Mouse (Mus musculus): Measurements from ENCODE around the gene Ccdc167. TPM values are rescaled to one million over a fixed set of nuclear protein-coding genes. Genes with fewer than 3 reads are reported as not detected.

Gene Ccdc167
- polyA plus RNA-seq, 1 experiment: 28.3 TPM

DNA sequence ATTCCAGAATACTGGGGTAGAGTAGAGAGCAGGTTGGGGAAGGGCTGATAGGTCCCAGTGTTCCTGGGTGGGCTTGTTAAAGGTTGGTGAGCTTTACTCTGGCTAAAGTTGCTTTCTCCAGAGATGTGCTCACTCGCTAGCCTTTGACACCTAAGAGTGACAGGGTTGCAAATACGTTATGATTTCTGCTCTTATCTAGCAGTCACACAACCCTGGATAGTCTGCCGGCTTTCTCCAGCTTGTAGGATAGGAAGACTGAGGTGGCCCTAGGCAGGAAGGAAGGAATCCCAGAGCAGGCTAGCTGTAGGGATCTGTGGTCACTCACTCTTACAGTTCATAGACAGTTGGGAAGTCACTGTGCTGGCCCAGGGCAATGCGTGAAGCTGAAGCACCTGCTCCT lies 32.6 kb downstream of the Ccdc167 start:
- H3K4me1 ChIP-seq (ENCODE audit: control insufficient read depth, insufficient read depth, low read length): peaks cover 10% of the 10 kb centered on the region
- 70% methylated on average over 4 of the region's 4 CpGs for WGBS
- H3K4me3 ChIP-seq (replicated peaks; ENCODE audit: control insufficient read depth, low read depth, low read length): no peak overlapping the region
- no peak for TF ChIP-seq CTCF (IDR thresholded peaks at IDR 0.05; ENCODE audit: control insufficient read depth, insufficient read depth, low read length)
- no peak for TF ChIP-seq POLR2A (IDR thresholded peaks at IDR 0.05; ENCODE audit: borderline replicate concordance, control insufficient read depth, low read depth, low read length)
- H3K27ac ChIP-seq (ENCODE audit: control insufficient read depth, insufficient read depth, low read depth, low read length, poor library complexity): peak overlapping the region; percentile 33; the same call in 1 of the 2 replicates

DNA sequence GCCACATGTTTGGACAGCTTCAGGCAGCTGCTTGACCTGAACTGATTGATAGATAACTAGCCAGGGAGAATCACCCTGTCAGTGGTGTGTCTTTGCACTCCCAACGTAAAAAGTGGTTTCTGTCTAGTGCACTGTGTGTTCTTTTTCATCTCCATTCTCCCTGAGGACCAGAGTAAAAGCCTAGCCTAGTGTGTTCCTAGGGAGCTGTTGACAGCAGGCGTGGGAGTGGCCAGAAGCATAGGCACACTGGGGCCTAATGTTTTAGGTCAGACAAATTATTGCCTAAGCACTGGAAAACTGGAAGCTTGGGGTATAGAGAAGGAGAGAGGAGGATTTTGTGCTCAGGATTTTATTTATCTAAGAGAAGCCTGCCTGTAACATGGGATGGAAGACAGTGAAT lies 33.7 kb downstream of the Ccdc167 start:
- TF ChIP-seq CTCF (IDR thresholded peaks at IDR 0.05; ENCODE audit: control insufficient read depth, insufficient read depth, low read length) (no peak), POLR2A (IDR thresholded peaks at IDR 0.05; ENCODE audit: borderline replicate concordance, control insufficient read depth, low read depth, low read length) (no peak)
- no peak overlapping the region for H3K4me3 ChIP-seq (replicated peaks; ENCODE audit: control insufficient read depth, low read depth, low read length)
- H3K4me1 ChIP-seq (ENCODE audit: control insufficient read depth, insufficient read depth, low read length): peaks cover 10% of the 10 kb centered on the region
- WGBS: 93% methylated on average over 2 of the region's 2 CpGs
- no peak overlapping the region for H3K27ac ChIP-seq (ENCODE audit: control insufficient read depth, insufficient read depth, low read depth, low read length, poor library complexity)

DNA sequence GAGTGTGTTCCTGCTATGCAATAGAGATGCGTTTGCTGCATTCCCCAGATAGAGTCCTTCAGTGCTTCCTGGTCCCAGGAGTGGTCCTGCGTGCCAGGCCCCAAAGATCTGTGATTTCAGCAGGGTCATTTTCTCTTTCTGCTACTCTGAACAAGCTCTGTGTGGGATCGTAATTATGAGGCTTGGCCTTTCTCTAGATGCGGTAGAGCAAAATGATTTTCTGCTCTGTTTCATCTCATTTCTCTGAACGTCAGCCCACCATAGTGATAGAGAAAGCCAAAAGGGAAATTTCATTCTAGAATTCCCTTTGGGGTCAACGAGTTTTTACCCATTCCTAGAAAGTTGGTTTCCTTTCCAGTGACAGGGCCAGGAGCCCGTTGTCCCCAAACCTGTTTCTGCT lies 34.6 kb downstream of the Ccdc167 start:
- TF ChIP-seq CTCF (IDR thresholded peaks at IDR 0.05; ENCODE audit: control insufficient read depth, insufficient read depth, low read length) (no peak), POLR2A (IDR thresholded peaks at IDR 0.05; ENCODE audit: borderline replicate concordance, control insufficient read depth, low read depth, low read length) (no peak)
- no peak overlapping the region for H3K4me3 ChIP-seq (replicated peaks; ENCODE audit: control insufficient read depth, low read depth, low read length)
- H3K27ac ChIP-seq (ENCODE audit: control insufficient read depth, insufficient read depth, low read depth, low read length, poor library complexity): no peak overlapping the region
- peaks cover 8% of the 10 kb centered on the region for H3K4me1 ChIP-seq (ENCODE audit: control insufficient read depth, insufficient read depth, low read length)
- 93% methylated on average over 7 of the region's 7 CpGs for WGBS

DNA sequence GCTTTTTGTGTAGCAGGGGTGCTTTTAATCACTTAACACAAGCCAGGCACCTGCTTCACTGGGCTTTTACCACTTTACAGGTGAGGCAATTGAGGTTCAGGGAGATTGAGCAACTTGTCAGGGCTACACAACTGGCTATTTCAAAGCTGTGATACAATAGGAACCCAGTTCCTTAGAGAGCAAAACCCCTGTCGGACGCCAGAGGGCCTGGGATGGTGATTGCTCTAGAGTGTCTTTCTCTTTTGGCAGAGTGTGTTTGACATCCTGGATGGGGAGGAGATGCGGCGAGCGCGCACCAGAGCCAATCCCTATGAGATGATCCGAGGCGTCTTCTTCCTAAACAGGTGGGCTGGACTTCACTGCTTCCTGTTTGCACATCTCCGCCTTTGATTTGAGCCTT lies 35.2 kb downstream of the Ccdc167 start:
- Histone ChIP-seq H3K27ac (ENCODE audit: control insufficient read depth, insufficient read depth, low read depth, low read length, poor library complexity) (peak overlapping the region; percentile 50; the same call in 1 of the 2 replicates), H3K4me3 (replicated peaks; ENCODE audit: control insufficient read depth, low read depth, low read length) (no peak overlapping the region), H3K4me1 (ENCODE audit: control insufficient read depth, insufficient read depth, low read length) (peaks cover 7% of the 10 kb centered on the region)
- whole genome bisulfite sequencing: 87% methylated on average over 9 of the region's 9 CpGs
- TF ChIP-seq CTCF (IDR thresholded peaks at IDR 0.05; ENCODE audit: control insufficient read depth, insufficient read depth, low read length): peak; percentile 21; the same call in 1 of the 2 replicates
- TF ChIP-seq POLR2A (IDR thresholded peaks at IDR 0.05; ENCODE audit: borderline replicate concordance, control insufficient read depth, low read depth, low read length): no peak

DNA sequence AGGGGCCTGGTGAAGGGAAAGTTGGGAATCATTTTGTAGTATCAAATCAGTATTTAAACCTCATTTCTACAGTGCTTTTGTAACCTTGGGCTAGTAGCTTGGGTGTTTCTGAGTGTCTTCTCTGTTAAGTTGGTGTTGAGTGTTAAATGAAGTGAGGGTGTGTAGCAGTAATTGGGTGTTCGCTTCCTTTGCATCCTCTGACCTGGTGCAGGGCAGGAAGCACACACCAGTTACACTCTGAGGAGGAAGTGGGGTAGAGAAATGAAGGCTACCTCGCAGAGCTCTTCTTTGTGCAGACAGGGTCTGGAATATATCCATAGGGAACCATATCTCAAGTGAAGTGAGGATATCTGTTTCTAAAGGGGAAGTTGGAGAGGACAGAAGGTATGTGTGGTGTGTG lies 35.9 kb downstream of the Ccdc167 start:
- H3K27ac ChIP-seq (ENCODE audit: control insufficient read depth, insufficient read depth, low read depth, low read length, poor library complexity): peak overlapping the region; percentile 50; the same call in 1 of the 2 replicates
- 37% methylated on average over 2 of the region's 2 CpGs for WGBS

DNA sequence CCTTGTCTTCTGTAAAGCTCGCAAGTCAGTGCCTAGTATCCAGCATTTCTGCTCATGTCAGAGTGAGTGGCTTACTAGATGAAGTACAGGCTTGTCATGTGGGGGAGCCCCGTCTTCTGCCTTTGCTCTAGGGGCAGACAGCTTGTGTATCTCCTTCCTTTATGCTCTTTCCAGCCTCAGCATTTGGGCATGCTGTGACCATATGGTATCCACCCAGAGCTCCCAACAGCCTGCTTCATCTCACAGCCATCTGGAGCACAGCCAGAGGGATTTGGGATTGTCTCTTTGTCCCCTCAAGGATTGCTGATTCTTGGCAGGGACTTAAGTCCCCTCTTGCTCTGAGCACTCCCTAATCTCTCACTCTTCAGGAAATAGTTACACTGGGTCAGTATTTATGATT lies 36.7 kb downstream of the Ccdc167 start:
- TF ChIP-seq CTCF (IDR thresholded peaks at IDR 0.05; ENCODE audit: control insufficient read depth, insufficient read depth, low read length): no peak
- TF ChIP-seq POLR2A (IDR thresholded peaks at IDR 0.05; ENCODE audit: borderline replicate concordance, control insufficient read depth, low read depth, low read length): no peak
- 88% methylated on average over 2 of the region's 2 CpGs for WGBS
- Histone ChIP-seq H3K4me1 (ENCODE audit: control insufficient read depth, insufficient read depth, low read length) (peaks cover 7% of the 10 kb centered on the region), H3K27ac (ENCODE audit: control insufficient read depth, insufficient read depth, low read depth, low read length, poor library complexity) (peak overlapping the region; percentile 50; the same call in 1 of the 2 replicates), H3K4me3 (replicated peaks; ENCODE audit: control insufficient read depth, low read depth, low read length) (no peak overlapping the region)

More for the DNA sequence above, 35.9 kb downstream of the Ccdc167 start:
- Histone ChIP-seq H3K4me3 (replicated peaks; ENCODE audit: control insufficient read depth, low read depth, low read length) (no peak overlapping the region), H3K4me1 (ENCODE audit: control insufficient read depth, insufficient read depth, low read length) (peaks cover 7% of the 10 kb centered on the region)
- TF ChIP-seq CTCF (IDR thresholded peaks at IDR 0.05; ENCODE audit: control insufficient read depth, insufficient read depth, low read length): no peak
- TF ChIP-seq POLR2A (IDR thresholded peaks at IDR 0.05; ENCODE audit: borderline replicate concordance, control insufficient read depth, low read depth, low read length): no peak

DNA sequence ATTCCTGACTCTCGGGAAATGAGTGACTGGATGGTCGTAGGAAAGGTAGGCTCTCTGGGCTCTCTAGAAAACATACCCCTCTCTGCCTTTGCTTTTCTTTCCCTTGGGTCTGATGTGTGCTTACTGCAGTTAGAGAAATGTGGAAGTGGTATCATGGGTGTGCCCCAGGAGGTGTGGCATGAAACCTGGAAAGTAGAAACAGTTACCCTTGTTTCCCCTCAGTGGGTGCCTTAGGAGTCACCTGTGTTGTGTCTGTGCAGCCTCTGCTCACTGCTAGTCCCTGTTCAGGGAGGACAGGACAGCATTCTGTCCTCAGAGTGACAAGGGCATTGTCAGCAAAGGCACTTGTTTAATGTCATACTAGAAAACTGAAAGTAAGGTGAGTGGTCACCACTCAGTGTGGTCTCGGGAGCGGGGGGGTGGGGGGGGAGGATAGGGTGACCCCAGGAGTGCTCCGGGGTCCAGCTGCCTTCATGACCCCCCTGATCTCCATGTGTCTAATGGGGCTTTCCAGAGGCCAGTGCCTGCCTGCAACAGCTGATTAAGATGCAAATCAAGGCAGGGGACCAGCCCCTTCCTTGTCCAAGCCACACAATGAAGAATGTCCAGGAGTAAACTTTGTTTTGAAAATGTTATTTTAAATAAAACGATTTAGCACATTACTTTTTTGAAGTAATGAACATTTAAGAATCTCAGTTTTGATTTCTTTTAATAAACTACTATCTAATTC lies 37.6 kb downstream of the Ccdc167 start:
- peaks cover 5% of the 10 kb centered on the region for H3K4me1 ChIP-seq (ENCODE audit: control insufficient read depth, insufficient read depth, low read length)
- peak overlapping the region; percentile 46; the same call in 1 of the 2 replicates for H3K27ac ChIP-seq (ENCODE audit: control insufficient read depth, insufficient read depth, low read depth, low read length, poor library complexity)
- WGBS: 74% methylated on average over 6 of the region's 6 CpGs
- H3K4me3 ChIP-seq (replicated peaks; ENCODE audit: control insufficient read depth, low read depth, low read length): peak overlapping the region; percentile 59
- TF ChIP-seq CTCF (IDR thresholded peaks at IDR 0.05; ENCODE audit: control insufficient read depth, insufficient read depth, low read length) (no peak), POLR2A (IDR thresholded peaks at IDR 0.05; ENCODE audit: borderline replicate concordance, control insufficient read depth, low read depth, low read length) (no peak)

DNA sequence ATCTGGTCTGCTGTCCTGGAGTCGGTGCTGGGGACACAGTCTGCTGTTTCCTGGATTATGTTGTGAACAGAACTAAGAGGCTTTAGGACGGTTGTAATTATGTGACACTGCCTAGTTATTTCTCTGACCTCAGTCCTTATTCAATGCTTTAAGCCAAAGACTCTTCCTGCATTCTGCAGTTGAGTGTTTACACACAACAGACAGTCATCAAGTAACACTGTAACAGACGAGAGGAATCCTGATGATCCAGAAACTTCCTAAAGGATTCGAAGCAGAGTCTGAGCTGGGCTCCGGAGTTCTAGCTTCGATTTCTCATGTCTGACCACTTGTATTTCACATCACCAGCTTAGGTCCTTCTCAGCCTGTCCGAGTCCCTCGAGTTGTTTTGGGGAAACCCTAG lies 38.3 kb downstream of the Ccdc167 start:
- WGBS: 85% methylated on average over 8 of the region's 8 CpGs
- TF ChIP-seq CTCF (IDR thresholded peaks at IDR 0.05; ENCODE audit: control insufficient read depth, insufficient read depth, low read length) (no peak), POLR2A (IDR thresholded peaks at IDR 0.05; ENCODE audit: borderline replicate concordance, control insufficient read depth, low read depth, low read length) (no peak)
- Histone ChIP-seq H3K4me3 (replicated peaks; ENCODE audit: control insufficient read depth, low read depth, low read length) (no peak overlapping the region), H3K27ac (ENCODE audit: control insufficient read depth, insufficient read depth, low read depth, low read length, poor library complexity) (peak overlapping the region; percentile 26; the same call in 1 of the 2 replicates), H3K4me1 (ENCODE audit: control insufficient read depth, insufficient read depth, low read length) (peaks cover 8% of the 10 kb centered on the region)

All from bone marrow, adult 2 months (tissue).